Mouse (Mus musculus): ENCODE results near the gene Cd300ld3.

Cd300ld3 gene

GRCm38 (mm10) chr11:115048259-115048658 is at the start of gene Cd300ld3:
Gene Cd300ld3, minus strand, starts transcription at chr11:115048409.
- in situ Hi-C loops (cut with MboI; ENCODE audit: unreplicated experiment in 2 of 2): no loop called here

- in situ Hi-C loops (cut with MboI; ENCODE audit: unreplicated experiment in 2 of 2): loop anchor here (5.0 to 10.0 kb wide), 2 partner anchors 60 to 183 kb away; partner anchors contain the start of gene Fdxr (in 1 of the 2)
Observed at GRCm38 (mm10) chr11:115092140-115092539, 43.9 kb upstream of the Cd300ld3 start.

- in situ Hi-C loops (cut with MboI; ENCODE audit: unreplicated experiment in 2 of 2): loop anchor here (5.0 to 10.0 kb wide), 2 partner anchors 61 to 183 kb away; partner anchors contain the start of gene Fdxr (in 1 of the 2)
Observed at GRCm38 (mm10) chr11:115091362-115091901, 43.2 kb upstream of the Cd300ld3 start, which contains the start of gene Rab37. Gene Rab37, plus strand, starts transcription at chr11:115091431.

- in situ Hi-C loops (cut with MboI; ENCODE audit: unreplicated experiment in 2 of 2): loop anchor here (5.0 to 10.0 kb wide), 2 partner anchors 62 to 185 kb away; partner anchors contain the start of gene Fdxr (in 1 of the 2)
Observed at GRCm38 (mm10) chr11:115089853-115090252, 41.6 kb upstream of the Cd300ld3 start.

GRCm38 (mm10) chr11:115086213-115086612 is 38.0 kb upstream of the Cd300ld3 start:
- in situ Hi-C loops (cut with MboI; ENCODE audit: unreplicated experiment in 2 of 2): no loop called here

DNA sequence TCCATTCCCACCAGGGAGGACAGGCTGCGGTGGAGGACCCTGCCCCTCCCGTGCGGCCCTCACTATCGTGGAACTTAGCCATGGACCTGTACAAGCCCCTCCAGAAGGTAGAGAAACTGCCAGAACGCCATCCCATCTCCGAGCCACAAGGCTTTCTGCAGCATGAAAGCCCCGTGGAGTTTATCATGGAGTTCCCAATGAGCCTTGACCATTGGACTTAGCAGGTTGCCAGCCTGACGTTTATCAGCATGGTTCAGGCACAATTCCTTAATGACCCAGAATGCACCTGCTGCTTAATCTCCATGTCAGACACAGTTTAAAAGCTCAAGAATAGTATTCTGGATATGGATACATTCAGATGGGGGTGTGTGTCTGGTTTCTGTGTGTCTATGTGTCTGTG is 36.9 kb upstream of the Cd300ld3 start:
- in situ Hi-C loops (cut with MboI; ENCODE audit: unreplicated experiment in 2 of 2): no loop called here

DNA sequence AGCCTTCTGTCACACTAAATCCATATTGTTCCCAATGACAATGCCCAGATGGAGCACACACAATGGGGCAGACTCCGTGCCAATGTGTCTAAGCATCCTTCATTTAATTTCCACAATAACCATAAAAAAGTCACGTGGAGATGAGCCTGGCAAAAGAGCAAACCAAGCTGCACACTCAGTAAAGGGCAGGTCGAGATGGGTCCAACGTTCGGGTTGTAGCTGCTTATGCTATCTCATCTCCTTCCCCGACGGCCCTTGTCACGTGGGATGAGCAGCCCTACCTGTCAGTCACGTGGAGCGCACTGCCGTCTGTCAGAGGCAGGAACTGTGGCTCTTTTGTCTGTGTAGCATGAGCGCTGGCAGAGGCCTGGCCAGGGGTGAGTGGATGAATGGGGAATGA is 36.4 kb upstream of the Cd300ld3 start:
- in situ Hi-C loops (cut with MboI; ENCODE audit: unreplicated experiment in 2 of 2): loop anchor here (5.0 kb wide), 2 partner anchors 188 to 268 kb away; no protein-coding TSS in a partner anchor

DNA sequence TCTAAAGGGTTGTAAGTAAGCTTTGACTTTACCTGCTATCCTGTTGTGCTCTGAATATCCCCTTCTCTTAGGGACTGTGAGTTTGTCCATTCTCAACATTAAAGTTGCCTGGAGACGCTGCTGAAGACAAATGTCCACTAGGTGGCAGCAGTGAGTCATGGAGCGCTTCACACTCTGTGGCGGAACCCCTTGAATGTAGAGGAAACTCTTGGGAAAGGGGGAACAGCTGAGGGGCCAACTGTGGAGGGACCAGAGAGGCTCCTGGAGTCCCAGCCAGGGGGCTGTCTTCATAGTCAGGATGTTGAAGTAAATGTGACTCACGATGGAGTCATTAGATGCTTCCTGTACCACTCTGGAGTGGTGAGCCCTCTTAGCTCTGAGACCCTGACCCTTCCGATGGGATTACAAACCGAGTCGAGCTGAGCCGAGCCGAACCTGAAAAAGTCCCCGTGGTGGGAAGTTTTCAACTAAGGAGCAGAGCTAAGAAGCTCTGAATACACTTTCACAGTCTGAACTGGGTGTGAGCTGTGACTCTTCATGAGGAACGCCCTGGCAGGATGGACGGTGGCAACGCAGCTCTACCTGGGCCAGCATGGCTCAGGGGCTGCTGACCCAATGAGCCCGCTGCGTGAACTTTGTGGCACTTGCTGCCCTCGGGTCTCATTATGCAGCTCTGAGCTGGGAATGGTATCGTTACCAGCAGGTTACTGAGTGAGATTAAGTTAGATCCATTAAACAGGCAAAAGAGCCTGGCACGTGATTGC is 35.3 kb upstream of the Cd300ld3 start:
- in situ Hi-C loops (cut with MboI; ENCODE audit: unreplicated experiment in 2 of 2): loop anchor here (5.0 kb wide), 2 partner anchors 189 to 269 kb away; no protein-coding TSS in a partner anchor

DNA sequence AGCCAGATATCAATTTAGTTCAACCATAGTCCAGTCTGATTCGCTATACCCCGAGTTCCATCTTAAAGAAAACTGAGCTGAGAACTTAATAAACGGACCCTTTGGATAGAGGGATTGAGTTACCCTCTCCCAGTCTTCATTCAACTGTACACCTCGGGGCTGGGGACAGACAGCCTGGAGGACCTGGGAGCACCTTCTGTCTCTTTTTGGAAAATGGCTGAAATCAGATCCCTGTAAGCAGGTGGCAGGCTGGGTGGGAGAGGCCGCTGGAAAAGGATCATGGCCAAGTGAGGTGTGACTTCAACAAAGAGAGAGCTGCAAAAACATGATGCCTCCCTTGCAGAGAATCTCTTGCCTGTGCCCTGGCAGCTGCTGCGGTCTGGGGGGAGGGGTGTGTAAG is 34.0 kb upstream of the Cd300ld3 start:
- in situ Hi-C loops (cut with MboI; ENCODE audit: unreplicated experiment in 2 of 2): loop anchor here (5.0 kb wide), 2 partner anchors 190 to 270 kb away; no protein-coding TSS in a partner anchor

DNA sequence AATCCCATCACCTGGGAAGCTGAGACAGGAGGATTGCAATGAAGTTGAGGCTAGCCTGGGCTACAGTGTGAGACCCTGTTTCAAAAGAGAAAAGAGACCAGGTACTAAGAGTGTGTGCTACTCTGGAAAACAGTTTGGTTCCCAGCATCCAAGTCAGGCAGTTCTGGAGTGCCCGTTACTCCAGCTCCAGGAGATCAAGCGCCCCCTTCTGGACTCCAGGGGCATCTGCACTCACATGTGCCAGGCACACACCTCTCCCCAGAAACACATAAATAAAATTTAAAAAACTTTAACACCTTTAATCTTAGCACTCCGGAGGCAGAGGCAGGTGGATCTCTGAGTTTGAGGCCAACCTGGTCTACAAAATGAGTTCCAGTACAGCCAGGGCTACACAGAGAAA is 33.2 kb upstream of the Cd300ld3 start:
- in situ Hi-C loops (cut with MboI; ENCODE audit: unreplicated experiment in 2 of 2): loop anchor here (5.0 kb wide), 2 partner anchors 191 to 271 kb away; no protein-coding TSS in a partner anchor

DNA sequence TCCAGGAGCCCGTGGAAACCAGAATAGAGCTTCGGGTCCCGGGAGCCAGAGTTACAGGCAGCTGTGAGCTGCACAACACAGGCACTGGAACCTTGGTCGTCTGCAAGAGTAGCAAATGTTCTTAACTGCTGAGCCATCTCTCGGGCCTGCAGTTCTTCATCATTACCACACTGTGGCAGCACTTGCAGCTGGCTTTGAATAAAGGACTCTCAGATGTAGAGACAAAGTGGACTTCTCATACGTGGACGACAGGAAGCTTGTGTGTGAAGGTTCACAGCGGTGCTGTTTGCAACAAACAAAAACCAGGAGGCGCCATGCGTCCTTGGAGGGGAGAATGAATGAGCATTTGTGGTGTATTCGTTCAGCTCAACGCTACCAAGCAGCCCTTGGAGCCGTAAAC is 32.7 kb upstream of the Cd300ld3 start:
- in situ Hi-C loops (cut with MboI; ENCODE audit: unreplicated experiment in 2 of 2): loop anchor here (5.0 kb wide), 2 partner anchors 191 to 271 kb away; no protein-coding TSS in a partner anchor

DNA sequence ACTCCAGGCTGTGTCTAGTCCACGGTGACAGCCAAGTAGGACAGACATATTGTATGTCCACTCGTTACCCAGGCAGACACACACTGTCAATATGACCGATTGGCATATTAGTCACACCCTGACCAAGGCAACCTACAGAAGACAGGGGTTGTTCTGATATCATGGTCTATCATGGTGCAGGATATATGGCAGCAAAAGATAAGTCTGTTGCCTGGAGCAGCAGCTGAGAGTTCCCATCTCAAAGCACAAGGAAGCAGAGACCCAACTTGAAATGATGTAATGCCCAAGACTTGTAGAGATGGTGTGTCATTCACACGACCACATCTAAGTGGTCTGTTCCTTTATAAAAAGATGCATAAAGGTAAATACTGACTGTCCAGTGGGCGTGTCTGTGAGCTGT is 30.5 kb upstream of the Cd300ld3 start:
- in situ Hi-C loops (cut with MboI; ENCODE audit: unreplicated experiment in 2 of 2): no loop called here

DNA sequence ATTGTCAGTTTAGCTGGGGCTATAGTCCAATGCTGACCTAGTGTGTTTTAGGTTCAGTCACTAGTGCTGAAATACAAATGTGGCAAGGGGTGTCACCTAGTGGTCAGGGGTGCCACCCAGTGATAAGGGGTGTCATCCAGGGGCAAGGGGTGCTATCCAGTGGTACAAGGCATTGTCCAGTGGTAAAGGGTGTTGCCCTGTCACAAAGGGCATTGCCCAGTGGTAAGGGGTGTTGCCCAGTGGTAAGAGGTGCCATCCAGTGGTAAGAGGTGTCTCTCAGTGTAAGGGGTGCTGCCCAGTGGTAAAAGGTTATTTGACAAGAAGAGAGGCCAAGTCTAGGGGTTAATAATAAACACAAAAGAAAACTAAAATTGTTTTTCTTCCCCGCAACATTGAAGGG is 29.2 kb upstream of the Cd300ld3 start:
- in situ Hi-C loops (cut with MboI; ENCODE audit: unreplicated experiment in 2 of 2): no loop called here

DNA sequence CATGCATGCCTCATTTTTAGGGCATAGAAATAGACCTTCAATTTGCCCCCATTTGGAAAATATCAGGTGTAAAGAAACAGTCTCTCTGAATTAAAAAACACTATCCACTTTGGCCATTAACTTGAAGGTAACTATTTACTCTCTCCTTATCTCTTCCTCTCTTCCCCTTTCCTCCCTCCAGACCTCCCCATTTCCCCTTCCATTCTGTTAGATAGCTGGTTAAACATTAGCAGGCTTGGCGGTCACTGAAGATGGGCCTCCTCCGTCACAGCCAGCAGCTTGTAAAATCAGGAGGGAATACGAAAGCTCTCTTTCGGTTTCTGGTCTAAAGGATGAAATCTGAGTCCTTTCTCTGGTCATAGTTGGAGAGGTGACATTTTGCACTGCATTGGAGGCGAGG is 27.6 kb upstream of the Cd300ld3 start:
- in situ Hi-C loops (cut with MboI; ENCODE audit: unreplicated experiment in 2 of 2): no loop called here

- in situ Hi-C loops (cut with MboI; ENCODE audit: unreplicated experiment in 2 of 2): no loop called here
Observed at GRCm38 (mm10) chr11:115075407-115075806, 27.2 kb upstream of the Cd300ld3 start.

- in situ Hi-C loops (cut with MboI; ENCODE audit: unreplicated experiment in 2 of 2): loop anchor here in 1 of 2 experiments (25.0 kb wide), 1 partner anchor 386 kb away; the partner anchor contains the start of gene Ttyh2
Observed at GRCm38 (mm10) chr11:115073002-115073401, 24.8 kb upstream of the Cd300ld3 start.

DNA sequence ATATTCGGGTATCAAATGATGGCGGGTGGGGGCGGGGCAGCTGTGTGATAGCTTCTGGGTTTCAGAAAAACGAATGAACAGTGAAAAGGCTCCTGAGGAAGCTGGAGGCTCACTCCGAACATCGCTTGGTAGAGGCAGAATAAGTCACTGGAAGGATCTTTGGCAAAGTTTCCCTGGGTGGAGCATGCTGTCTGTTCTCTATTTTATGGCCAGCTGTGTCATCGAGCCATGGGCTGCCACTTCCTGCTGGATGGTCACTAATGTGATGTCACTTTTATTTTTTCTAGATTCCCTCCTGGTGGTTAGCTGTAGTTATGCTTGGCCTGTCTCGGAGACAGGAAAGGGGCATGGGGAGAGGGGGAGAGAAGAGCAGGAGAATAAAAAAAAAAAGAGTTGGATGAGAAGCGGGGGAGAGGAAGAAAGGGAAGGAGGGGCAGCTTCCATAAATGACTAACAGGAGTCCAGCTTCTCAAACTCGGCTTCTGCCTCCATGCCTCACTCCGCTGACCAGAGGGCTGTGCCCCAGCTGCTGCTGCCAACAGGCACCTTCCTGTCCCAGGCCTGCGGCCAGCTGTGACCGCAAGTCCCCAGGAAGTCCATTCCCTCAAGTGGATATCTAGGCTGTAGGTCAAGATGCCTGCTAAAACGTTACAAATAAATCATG is 23.6 kb upstream of the Cd300ld3 start:
- in situ Hi-C loops (cut with MboI; ENCODE audit: unreplicated experiment in 2 of 2): loop anchor here in 1 of 2 experiments (25.0 kb wide), 1 partner anchor 384 kb away; the partner anchor contains the start of gene Ttyh2

- in situ Hi-C loops (cut with MboI; ENCODE audit: unreplicated experiment in 2 of 2): loop anchor here in 1 of 2 experiments (25.0 kb wide), 1 partner anchor 384 kb away; the partner anchor contains the start of gene Ttyh2
Observed at GRCm38 (mm10) chr11:115071015-115071551, 22.9 kb upstream of the Cd300ld3 start.

DNA sequence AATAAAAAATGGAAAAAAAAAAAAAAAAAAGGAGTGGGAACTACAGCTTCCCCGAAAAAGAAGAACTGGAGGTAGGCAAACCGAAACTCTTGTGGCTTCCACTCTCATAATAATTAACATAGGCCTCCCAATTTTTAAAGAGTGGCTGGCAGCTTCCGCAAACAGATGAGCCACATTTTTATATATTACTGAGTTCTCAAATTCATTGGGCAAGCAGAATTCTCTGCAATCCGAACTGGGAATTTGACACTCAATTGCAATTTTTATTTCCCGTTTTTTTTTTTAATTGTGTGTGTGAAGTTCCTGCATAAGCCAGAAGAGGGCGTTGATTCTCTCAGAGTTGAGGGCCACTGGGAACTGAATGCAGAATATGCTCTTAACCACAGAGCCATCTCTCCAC is 18.6 kb upstream of the Cd300ld3 start:
- in situ Hi-C loops (cut with MboI; ENCODE audit: unreplicated experiment in 2 of 2): loop anchor here in 1 of 2 experiments (25.0 kb wide), 1 partner anchor 379 kb away; the partner anchor contains the start of gene Ttyh2

DNA sequence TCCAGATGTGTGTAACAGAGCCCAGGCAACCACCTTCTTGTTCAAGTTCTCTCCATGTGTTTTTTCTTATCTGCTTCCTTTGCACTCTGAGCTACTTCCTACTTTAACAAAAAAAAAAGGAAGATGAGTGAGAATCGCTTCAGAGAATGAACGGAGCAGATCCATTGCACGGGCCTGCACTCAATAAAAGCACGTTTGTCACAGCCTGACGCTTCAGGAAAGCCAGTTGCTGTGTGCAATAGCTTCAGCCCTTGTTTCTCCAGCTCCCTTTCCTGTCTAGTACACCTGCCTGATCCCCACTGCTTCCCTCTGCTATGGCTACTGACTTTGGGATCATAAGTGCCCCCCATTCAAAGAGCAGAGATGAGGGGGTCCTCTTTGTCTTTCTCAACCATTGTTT is 13.9 kb upstream of the Cd300ld3 start, which contains the start of gene Cd300e:
Cd300e (minus strand) TSS at position 101 of the 400 bp plus-strand sequence.
- in situ Hi-C loops (cut with MboI; ENCODE audit: unreplicated experiment in 2 of 2): loop anchor here in 1 of 2 experiments (25.0 kb wide), 1 partner anchor 375 kb away; the partner anchor contains the start of gene Ttyh2
